Mouse (Mus musculus): ENCODE results near the gene Rftn1. TPM values are rescaled to one million over a fixed set of nuclear protein-coding genes. Genes with fewer than 3 reads are reported as not detected.

Rftn1 gene
- polyA plus RNA-seq, 1 experiment from 2014 or later, result 12.8 TPM

- no peaks in the 10 kb centered on the region for H3K9me3 ChIP-seq (ENCODE audit: control insufficient read depth, low read length)
- peaks cover 12% of the 10 kb centered on the region; the same call in 1 of the 2 replicates for H3K4me1 ChIP-seq (ENCODE audit: control insufficient read depth, insufficient read depth, low read length)
- no peak overlapping the region for H3K4me3 ChIP-seq (replicated peaks; ENCODE audit: low read depth, low read length)
- H3K36me3 ChIP-seq (ENCODE audit: control insufficient read depth, insufficient read depth, low read length), result no peaks in the 10 kb centered on the region
- H3K27ac ChIP-seq (replicated peaks; ENCODE audit: low read depth, low read length), result no peak overlapping the region
- 97% methylated on average over 7 of the region's 7 CpGs for WGBS
- no peak overlapping the region for H3K9ac ChIP-seq (replicated peaks; ENCODE audit: low read length)
- no peak for ATAC-seq (ENCODE audit: low FRiP score, low TSS enrichment)
- no peak for DNase-seq
- H3K27me3 ChIP-seq (ENCODE audit: control insufficient read depth, insufficient read depth, low read length), result peaks cover 20% of the 10 kb centered on the region
- H3K4me2 ChIP-seq (ENCODE audit: low read length), result no peak overlapping the region
Observed at GRCm38 (mm10) chr17:50195399-50195798, 4.9 kb upstream of the Rftn1 start.

- no peak overlapping the region for H3K4me2 ChIP-seq (ENCODE audit: low read length)
- WGBS, result 79% methylated on average over 3 of the region's 3 CpGs
- no peak overlapping the region for H3K4me3 ChIP-seq (replicated peaks; ENCODE audit: low read depth, low read length)
Observed at GRCm38 (mm10) chr17:50194541-50194940, 4.1 kb upstream of the Rftn1 start.

DNA sequence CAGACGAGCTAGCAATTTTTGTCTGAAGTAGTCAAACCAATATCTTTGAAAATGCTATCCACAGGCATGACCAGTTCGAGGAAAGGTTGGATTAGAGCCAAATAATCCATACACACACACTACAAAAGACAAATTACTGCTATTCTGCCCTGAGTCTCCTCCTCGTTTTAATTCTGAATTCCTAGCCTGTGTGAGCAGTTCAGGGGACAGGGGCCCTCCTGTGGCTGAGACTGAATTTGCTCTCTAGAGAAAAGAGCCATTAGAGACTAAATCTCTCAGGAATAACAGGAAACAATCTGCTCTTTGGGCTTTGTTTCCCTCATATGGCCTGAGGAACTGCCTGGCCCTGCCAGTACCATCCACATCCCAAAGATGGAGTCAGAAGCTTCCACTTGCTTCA lies 3.2 kb upstream of the Rftn1 start:
- Histone ChIP-seq H3K4me3 (replicated peaks; ENCODE audit: low read depth, low read length) (no peak overlapping the region), H3K9me3 (ENCODE audit: control insufficient read depth, low read length) (no peaks in the 10 kb centered on the region), H3K36me3 (ENCODE audit: control insufficient read depth, insufficient read depth, low read length) (no peaks in the 10 kb centered on the region), H3K9ac (replicated peaks; ENCODE audit: low read length) (no peak overlapping the region), H3K27me3 (ENCODE audit: control insufficient read depth, insufficient read depth, low read length) (peaks cover 33% of the 10 kb centered on the region), H3K27ac (replicated peaks; ENCODE audit: low read depth, low read length) (no peak overlapping the region), H3K4me1 (ENCODE audit: control insufficient read depth, insufficient read depth, low read length) (peaks cover 21% of the 10 kb centered on the region; the same call in 1 of the 2 replicates), H3K4me2 (ENCODE audit: low read length) (no peak overlapping the region)
- DNase-seq (peak; percentile 66), ATAC-seq (ENCODE audit: low FRiP score, low TSS enrichment) (no peak)
- WGBS, result 37% methylated on average over 3 of the region's 3 CpGs

More at GRCm38 (mm10) chr17:50194541-50194940, 4.1 kb upstream of the Rftn1 start:
- Histone ChIP-seq H3K9ac (replicated peaks; ENCODE audit: low read length) (no peak overlapping the region), H3K27ac (replicated peaks; ENCODE audit: low read depth, low read length) (no peak overlapping the region), H3K27me3 (ENCODE audit: control insufficient read depth, insufficient read depth, low read length) (peaks cover 29% of the 10 kb centered on the region), H3K9me3 (ENCODE audit: control insufficient read depth, low read length) (no peaks in the 10 kb centered on the region), H3K36me3 (ENCODE audit: control insufficient read depth, insufficient read depth, low read length) (no peaks in the 10 kb centered on the region), H3K4me1 (ENCODE audit: control insufficient read depth, insufficient read depth, low read length) (peaks cover 18% of the 10 kb centered on the region; the same call in 1 of the 2 replicates)
- ATAC-seq (ENCODE audit: low FRiP score, low TSS enrichment) (no peak), DNase-seq (no peak)

- WGBS, result 22% methylated on average over 10 of the region's 10 CpGs
- ATAC-seq (ENCODE audit: low FRiP score, low TSS enrichment) (no peak), DNase-seq (peak; percentile 43)
Observed at GRCm38 (mm10) chr17:50192376-50192940, 2.0 kb upstream of the Rftn1 start.

DNA sequence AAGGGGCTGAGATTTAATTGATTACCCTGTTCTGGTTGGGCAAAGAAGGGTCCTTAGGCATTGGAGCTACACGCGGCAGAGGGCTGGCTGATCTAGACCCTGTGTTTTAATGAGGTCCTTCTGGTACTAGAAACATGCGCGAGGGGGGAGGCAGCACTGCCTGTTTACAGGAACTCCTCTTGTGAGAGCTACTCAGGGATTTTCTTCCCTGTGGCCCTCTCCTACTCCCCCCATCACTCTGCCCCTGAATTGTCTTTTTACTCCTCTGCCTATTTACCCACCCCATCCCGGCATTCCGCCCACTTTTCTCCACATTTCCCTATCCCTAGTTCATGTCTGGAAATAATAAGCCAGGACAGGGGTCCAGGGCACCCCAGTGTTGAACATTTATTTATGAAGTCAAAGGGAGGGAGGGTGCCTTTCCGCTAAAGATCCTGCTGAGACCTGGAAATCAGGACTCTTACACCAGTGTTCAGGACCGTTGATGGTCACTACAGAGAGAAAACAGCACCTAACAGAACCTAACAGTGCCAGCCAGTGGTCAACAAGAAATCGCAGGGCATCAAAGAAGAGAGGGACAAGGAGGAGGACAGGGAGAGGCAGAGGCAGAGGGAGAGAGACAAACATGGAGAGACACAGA lies 964 bp upstream of the Rftn1 start:
- no peak for DNase-seq
- Histone ChIP-seq H3K9me3 (ENCODE audit: control insufficient read depth, low read length) (no peaks in the 10 kb centered on the region), H3K4me3 (replicated peaks; ENCODE audit: low read depth, low read length) (no peak overlapping the region), H3K27ac (replicated peaks; ENCODE audit: low read depth, low read length) (no peak overlapping the region), H3K4me1 (ENCODE audit: control insufficient read depth, insufficient read depth, low read length) (peaks cover 21% of the 10 kb centered on the region; the same call in 1 of the 2 replicates), H3K36me3 (ENCODE audit: control insufficient read depth, insufficient read depth, low read length) (no peaks in the 10 kb centered on the region), H3K9ac (replicated peaks; ENCODE audit: low read length) (no peak overlapping the region), H3K4me2 (ENCODE audit: low read length) (no peak overlapping the region), H3K27me3 (ENCODE audit: control insufficient read depth, insufficient read depth, low read length) (peaks cover 33% of the 10 kb centered on the region)
- WGBS, result 47% methylated on average over 9 of the region's 9 CpGs
- ATAC-seq (ENCODE audit: low FRiP score, low TSS enrichment), result no peak

More at GRCm38 (mm10) chr17:50192376-50192940, 2.0 kb upstream of the Rftn1 start:
- Histone ChIP-seq H3K4me2 (ENCODE audit: low read length) (no peak overlapping the region), H3K4me1 (ENCODE audit: control insufficient read depth, insufficient read depth, low read length) (peaks cover 21% of the 10 kb centered on the region; the same call in 1 of the 2 replicates), H3K9ac (replicated peaks; ENCODE audit: low read length) (no peak overlapping the region), H3K9me3 (ENCODE audit: control insufficient read depth, low read length) (no peaks in the 10 kb centered on the region), H3K27ac (replicated peaks; ENCODE audit: low read depth, low read length) (no peak overlapping the region), H3K4me3 (replicated peaks; ENCODE audit: low read depth, low read length) (no peak overlapping the region), H3K27me3 (ENCODE audit: control insufficient read depth, insufficient read depth, low read length) (peaks cover 33% of the 10 kb centered on the region), H3K36me3 (ENCODE audit: control insufficient read depth, insufficient read depth, low read length) (no peaks in the 10 kb centered on the region)

DNA sequence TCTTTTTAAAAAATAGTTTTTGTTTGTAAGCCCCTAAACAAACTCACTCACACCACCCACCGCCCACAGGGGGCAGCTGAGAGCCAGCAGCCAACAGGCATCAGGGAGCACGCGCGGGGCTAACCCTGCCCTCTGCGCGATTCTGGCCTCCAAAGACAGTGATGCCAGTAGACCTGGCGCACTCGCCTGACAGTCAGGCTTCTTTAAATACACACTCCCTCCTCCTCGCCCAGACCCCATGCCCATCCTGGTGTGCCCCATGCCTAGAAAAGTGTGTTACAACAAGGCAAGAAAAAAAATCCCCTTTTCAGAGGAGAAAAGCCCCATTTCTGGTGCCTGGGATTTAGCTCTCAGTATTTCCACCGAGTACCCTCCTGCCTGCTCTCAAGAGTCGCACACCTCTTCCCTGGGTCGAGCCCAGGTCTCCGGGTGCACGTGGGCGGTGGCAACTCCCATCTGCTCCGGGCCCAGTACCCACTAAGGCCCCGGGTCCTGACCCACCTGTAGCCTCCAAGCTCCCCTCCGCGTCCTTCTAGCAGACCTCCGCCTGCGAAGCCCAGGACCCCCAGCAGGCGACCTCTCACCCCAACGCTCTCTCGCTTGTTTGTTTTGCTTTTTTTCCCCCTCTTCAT lies 977 bp downstream of the Rftn1 start:
- peaks cover 33% of the 10 kb centered on the region for H3K27me3 ChIP-seq (ENCODE audit: control insufficient read depth, insufficient read depth, low read length)
- no peaks in the 10 kb centered on the region for H3K9me3 ChIP-seq (ENCODE audit: control insufficient read depth, low read length)
- ATAC-seq (ENCODE audit: low FRiP score, low TSS enrichment), result no peak
- peak overlapping the region; percentile 60 for H3K4me3 ChIP-seq (replicated peaks; ENCODE audit: low read depth, low read length)
- no peak overlapping the region for H3K27ac ChIP-seq (replicated peaks; ENCODE audit: low read depth, low read length)
- under 1% methylated on average over 24 of the region's 24 CpGs for WGBS
- peak; percentile 73 for DNase-seq
- H3K9ac ChIP-seq (replicated peaks; ENCODE audit: low read length), result peak overlapping the region; percentile 62; the same call in 1 of the 2 replicates
- peaks cover 24% of the 10 kb centered on the region; the same call in 1 of the 2 replicates for H3K4me1 ChIP-seq (ENCODE audit: control insufficient read depth, insufficient read depth, low read length)
- no peaks in the 10 kb centered on the region for H3K36me3 ChIP-seq (ENCODE audit: control insufficient read depth, insufficient read depth, low read length)
- H3K4me2 ChIP-seq (ENCODE audit: low read length), result peak overlapping the region; percentile 99

DNA sequence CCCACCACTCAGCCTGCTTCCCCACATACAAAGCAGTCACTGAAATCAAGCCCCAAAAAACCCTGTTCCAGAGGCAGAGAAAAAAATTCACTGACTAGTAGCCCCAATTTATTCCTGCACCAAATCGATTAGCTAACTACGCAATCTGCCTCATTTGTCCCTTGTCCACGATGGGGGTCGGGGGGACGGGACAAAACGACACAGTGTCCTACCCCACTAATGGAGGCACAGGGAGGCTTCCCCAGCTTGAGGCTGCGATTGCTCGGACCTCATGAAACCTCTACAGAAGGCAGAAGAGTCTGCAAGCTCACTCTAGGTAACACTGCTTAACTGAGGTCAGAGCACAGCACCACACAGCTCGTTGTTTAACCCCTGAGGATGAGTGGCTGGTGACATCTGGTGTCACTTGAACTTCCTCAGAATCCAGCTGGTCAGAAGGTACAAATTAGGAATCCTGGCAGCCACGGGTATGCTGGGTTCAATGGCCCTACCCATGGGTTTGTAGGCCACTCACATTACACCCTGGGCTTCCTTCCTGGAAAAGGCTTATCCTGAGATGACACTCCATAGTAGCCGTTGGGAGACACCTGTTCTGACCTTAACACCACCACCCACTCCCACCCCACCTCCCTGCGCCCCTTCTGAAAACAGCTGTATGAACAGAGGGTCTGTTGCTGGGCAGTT lies 1.7 kb downstream of the Rftn1 start:
- no peak for ATAC-seq (ENCODE audit: low FRiP score, low TSS enrichment)

GRCm38 (mm10) chr17:50185616-50186015 lies 4.9 kb downstream of the Rftn1 start:
- no peak for DNase-seq

More for the DNA sequence above, 1.7 kb downstream of the Rftn1 start:
- H3K27me3 ChIP-seq (ENCODE audit: control insufficient read depth, insufficient read depth, low read length), result peaks cover 33% of the 10 kb centered on the region
- H3K4me3 ChIP-seq (replicated peaks; ENCODE audit: low read depth, low read length), result no peak overlapping the region
- no peak overlapping the region for H3K27ac ChIP-seq (replicated peaks; ENCODE audit: low read depth, low read length)
- WGBS, result 77% methylated on average over 12 of the region's 12 CpGs
- H3K4me1 ChIP-seq (ENCODE audit: control insufficient read depth, insufficient read depth, low read length), result peaks cover 30% of the 10 kb centered on the region; the same call in 1 of the 2 replicates
- peak overlapping the region; percentile 99 for H3K4me2 ChIP-seq (ENCODE audit: low read length)
- H3K9ac ChIP-seq (replicated peaks; ENCODE audit: low read length), result no peak overlapping the region
- DNase-seq, result no peak
- no peaks in the 10 kb centered on the region for H3K36me3 ChIP-seq (ENCODE audit: control insufficient read depth, insufficient read depth, low read length)
- no peaks in the 10 kb centered on the region for H3K9me3 ChIP-seq (ENCODE audit: control insufficient read depth, low read length)

More at GRCm38 (mm10) chr17:50185616-50186015, 4.9 kb downstream of the Rftn1 start:
- peaks cover 15% of the 10 kb centered on the region for H3K27me3 ChIP-seq (ENCODE audit: control insufficient read depth, insufficient read depth, low read length)
- H3K9me3 ChIP-seq (ENCODE audit: control insufficient read depth, low read length), result no peaks in the 10 kb centered on the region
- H3K9ac ChIP-seq (replicated peaks; ENCODE audit: low read length), result no peak overlapping the region
- no peak overlapping the region for H3K4me2 ChIP-seq (ENCODE audit: low read length)
- no peak overlapping the region for H3K4me3 ChIP-seq (replicated peaks; ENCODE audit: low read depth, low read length)
- 93% methylated on average over 5 of the region's 5 CpGs for WGBS
- no peaks in the 10 kb centered on the region for H3K36me3 ChIP-seq (ENCODE audit: control insufficient read depth, insufficient read depth, low read length)
- no peak for ATAC-seq (ENCODE audit: low FRiP score, low TSS enrichment)
- H3K4me1 ChIP-seq (ENCODE audit: control insufficient read depth, insufficient read depth, low read length), result peaks cover 21% of the 10 kb centered on the region
- H3K27ac ChIP-seq (replicated peaks; ENCODE audit: low read depth, low read length), result no peak overlapping the region
